ENCODE assay signal across 9 mouse cellular contexts in genomic region chr7:128379162-128379805, GRCm38 (mm10). TPM values are rescaled to one million over a fixed set of nuclear protein-coding genes. Genes with fewer than 3 reads are reported as not detected.
DNase-seq lines count a peak whose midpoint lies in the region; ATAC-seq and TF ChIP-seq lines count a peak whose summit lies in the region.
"Had no signal": no experiment of that assay in that cellular context is flagged by ENCODE, and none has a peak within 500 bp of the region (broad histone marks: within the 10 kb centered on the region; RNA-seq: fewer than 3 reads in every experiment).

No protein-coding gene starts in this region.

- no peak for TF ChIP-seq POLR2A in heart, adult 2 months (IDR thresholded peaks at IDR 0.05; ENCODE audit: insufficient read depth, low read depth, low read length)

- H3K4me1 ChIP-seq in heart, adult 2 months (ENCODE audit: control insufficient read depth, insufficient read depth, low read length), result no peaks in the 10 kb centered on the region; the same call in none of the 2 replicates
- peaks cover 11% of the 10 kb centered on the region for H3K4me1 ChIP-seq in heart, embryonic 12.5 days (replicated peaks)
- H3K4me1 ChIP-seq in heart, embryonic 15.5 days (replicated peaks), result peaks cover 13% of the 10 kb centered on the region

- WGBS in heart, adult 2 months, result 52% methylated on average over 16 of the region's 16 CpGs
- 58% methylated on average over 16 of the region's 16 CpGs for WGBS in heart, embryonic 12.5 days
- WGBS in heart, embryonic 15.5 days, result 63% methylated on average over 16 of the region's 16 CpGs

- H3K36me3 ChIP-seq in heart, adult 2 months (ENCODE audit: control insufficient read depth, insufficient read depth, low read length), result no peaks in the 10 kb centered on the region
- no peaks in the 10 kb centered on the region for H3K36me3 ChIP-seq in heart, embryonic 12.5 days
- no peaks in the 10 kb centered on the region for H3K36me3 ChIP-seq in heart, embryonic 15.5 days

- H3K27ac ChIP-seq in heart, adult 2 months, result no peak overlapping the region
- no peak overlapping the region for H3K27ac ChIP-seq in heart, embryonic 12.5 days (ENCODE audit: poor library complexity, severe bottlenecking)
- peak overlapping the region; percentile 46; the same call in 1 of the 2 replicates for H3K27ac ChIP-seq in heart, embryonic 15.5 days

- no peak overlapping the region for H3K4me2 ChIP-seq in heart, embryonic 12.5 days
- peak overlapping the region; percentile 25; the same call in 1 of the 2 replicates for H3K4me2 ChIP-seq in heart, embryonic 15.5 days

- no peaks in the 10 kb centered on the region for H3K27me3 ChIP-seq in heart, adult 2 months (ENCODE audit: control insufficient read depth, insufficient read depth, low read length)
- no peaks in the 10 kb centered on the region for H3K27me3 ChIP-seq in heart, embryonic 12.5 days (replicated peaks)
- no peaks in the 10 kb centered on the region for H3K27me3 ChIP-seq in heart, embryonic 15.5 days

- TF ChIP-seq CTCF in heart, adult 2 months (IDR thresholded peaks at IDR 0.05), result no peak

- TF ChIP-seq EP300 in heart, adult 2 months (IDR thresholded peaks at IDR 0.05; ENCODE audit: insufficient read depth, low read depth, low read length), result no peak

- DNase-seq in heart, adult 2 months, result peak; percentile 56 to 59
- DNase-seq in A20 (ENCODE audit: low read depth, low spot score), result peak; percentile 29
- DNase-seq in lung, postnatal 10 days, result peak; percentile 54
- no peak for DNase-seq in kidney, adult 9 months
- no peak for DNase-seq in adrenal gland, postnatal 4 days (ENCODE audit: low spot score in 2 of 2)

- no peak overlapping the region for H3K4me3 ChIP-seq in heart, adult 2 months
- no peak overlapping the region for H3K4me3 ChIP-seq in heart, embryonic 12.5 days
- H3K4me3 ChIP-seq in heart, embryonic 15.5 days, result no peak overlapping the region
- H3K4me3 ChIP-seq: myocyte had no signal

- no peaks in the 10 kb centered on the region for H3K9me3 ChIP-seq in heart, embryonic 12.5 days (replicated peaks)
- H3K9me3 ChIP-seq in heart, embryonic 15.5 days (replicated peaks), result no peaks in the 10 kb centered on the region

- intact Hi-C loops in heart, adult 2 months (cut with DNase I), result no loop called here

- ATAC-seq in heart, embryonic 12.5 days (ENCODE audit: insufficient number of reproducible peaks, low FRiP score), result no peak
- no peak for ATAC-seq in heart, embryonic 15.5 days (replicated peaks; ENCODE audit: insufficient number of reproducible peaks, insufficient read depth, low FRiP score, low read depth)
- ATAC-seq in cerebellum, adult (ENCODE audit: insufficient number of reproducible peaks, low FRiP score, low TSS enrichment), result no peak

- H3K9ac ChIP-seq in heart, adult 2 months (ENCODE audit: low read depth, low read length), result no peak overlapping the region
- no peak overlapping the region for H3K9ac ChIP-seq in heart, embryonic 12.5 days
- no peak overlapping the region for H3K9ac ChIP-seq in heart, embryonic 15.5 days

- H3K79me2 ChIP-seq in heart, adult 2 months (replicated peaks; ENCODE audit: control insufficient read depth, insufficient read depth, low read length), result no peaks in the 10 kb centered on the region

RNA-seq across cellular contexts. Expression of gene Rgs10, which starts 39.3 kb away (rescaled TPM):
- total RNA-seq in heart, adult 2 months (2021), result 10 to 100 TPM in 1 of 2 experiments, 1 to 10 TPM in 1; 9.8 to 14.3 TPM
- polyA plus RNA-seq in heart, adult 2 months (2012; rRNA removed), result 4.8 and 5.0 TPM in 2 replicates
- 13.3 and 14.0 TPM in 2 replicates for polyA plus RNA-seq in heart, embryonic 12.5 days (2016; fragmentation: Nextera tagmentation; extraction: Ambion mirVana)
- 8.3 and 11.8 TPM in 2 replicates for polyA plus RNA-seq in heart, embryonic 15.5 days (2015; fragmentation: Nextera tagmentation; extraction: Ambion mirVana)
- total RNA-seq in adrenal gland, postnatal 4 days (2021), result 10 to 100 TPM; 11.5 to 12.0 TPM

Comparison
In these comparisons a context has a peak if more than half of its experiments do, and no peak if none do; other contexts are left out.
1. DNase-seq: peak in heart, adult 2 months (2 of 2), A20 (single experiment) and lung, postnatal 10 days (single experiment); none in kidney, adult 9 months (single experiment) and adrenal gland, postnatal 4 days (0 of 2).